Mouse (Mus musculus) stomach, postnatal 0 days (tissue): ENCODE measurements around the gene Fam207a. TPM values are rescaled to one million over a fixed set of nuclear protein-coding genes. Genes with fewer than 3 reads are reported as not detected.

Source experiments
- ATAC-seq: fragments of 200-750 bp; cut with Nextera tagmentation; 2 replicates; pipeline ENCODE4 v1.8.0; 2017; ENCODE audit not compliant: low FRiP score, low TSS enrichment
- DNase-seq: peaks from one replicate; pipeline ENCODE4 v3.0.0-alpha.2; 2016; ENCODE audit warnings: low spot score
- H3K27ac ChIP-seq: fragments of 300-500 bp; sonication (generic); replicated peaks from 2 replicates; pipeline ENCODE4 v1.5.1; 2014; ENCODE audit warnings: mild to moderate bottlenecking, control low read depth
- H3K27me3 ChIP-seq: fragments of 300-500 bp; sonication (generic); 2 replicates; pipeline ENCODE4 v1.6.1; 2014; ENCODE audit warnings: low read length; ENCODE audit not compliant: control insufficient read depth, insufficient read depth
- H3K36me3 ChIP-seq: fragments of 300-500 bp; sonication (generic); 2 replicates; pipeline ENCODE4 v1.6.1; 2014; ENCODE audit warnings: low read length, mixed read lengths; ENCODE audit not compliant: control insufficient read depth, insufficient read depth
- H3K4me1 ChIP-seq: fragments of 300-500 bp; sonication (generic); replicated peaks from 2 replicates; pipeline ENCODE4 v1.6.1; 2014; ENCODE audit warnings: antibody characterized with exemption; ENCODE audit not compliant: control insufficient read depth, insufficient read depth
- H3K4me2 ChIP-seq: fragments of 300-500 bp; sonication (generic); replicated peaks from 2 replicates; pipeline ENCODE4 v1.6.1; 2014; ENCODE audit warnings: low read depth, mild to moderate bottlenecking, control low read depth, moderate library complexity
- H3K4me3 ChIP-seq: fragments of 300-500 bp; sonication (generic); 2 replicates; pipeline ENCODE4 v1.5.1; 2014; ENCODE audit warnings: low read depth, low read length, control low read depth
- H3K9ac ChIP-seq: fragments of 300-500 bp; sonication (generic); 2 replicates; pipeline ENCODE4 v1.6.1; 2014; ENCODE audit warnings: mild to moderate bottlenecking, low read length, control low read depth, mixed read lengths
- H3K9me3 ChIP-seq: fragments of 300-500 bp; sonication (generic); 2 replicates; pipeline ENCODE4 v1.6.1; 2016; ENCODE audit warnings: low read length; ENCODE audit not compliant: control insufficient read depth
- CTCF ChIP-seq: IDR thresholded peaks from 2 replicates; pipeline ENCODE4 v1.5.1; 2016; ENCODE audit warnings: antibody characterized with exemption, low read depth, mild to moderate bottlenecking, moderate library complexity
- EP300 ChIP-seq: optimal IDR thresholded peaks from 2 replicates; pipeline ENCODE3; 2016; ENCODE audit warnings: antibody characterized with exemption
- WGBS: fragments of 180-500 bp; shearing (Covaris S2); extraction: QIAGEN DNeasy Blood & Tissue Kit; methylation state at CpG from one replicate; pipeline ENCODE4 v1.1.7; 2014; 5-methylcytosine and 5-hydroxymethylcytosine counted together
- polyA plus RNA-seq: library from polyadenylated mRNA; unstranded; fragments of >200 nt; fragmentation: Nextera tagmentation; extraction: Ambion mirVana; gene quantifications from 2 replicates; pipeline ENCODE4 v1.2.1, GENCODE M21; 2015

Fam207a gene
- polyA plus RNA-seq, 1 experiment from 2014 or later, result 25.2 TPM

GRCm38 (mm10) chr10:77447755-77448154, 67.8 kb downstream of the Fam207a start:
- Histone ChIP-seq H3K4me3 (no peak overlapping the region), H3K36me3 (no peaks in the 10 kb centered on the region), H3K9me3 (no peaks in the 10 kb centered on the region), H3K4me2 (no peak overlapping the region), H3K4me1 (0 out of 2 replicates have a peak, but pooled peaks cover 2% of the 10 kb centered on the region), H3K27me3 (no peaks in the 10 kb centered on the region), H3K9ac (no peak overlapping the region), H3K27ac (no peak overlapping the region)
- WGBS, result 9% methylated on average over 2 of the region's 2 CpGs
- TF ChIP-seq CTCF (no peak), EP300 (no peak)
- DNase-seq (no peak), ATAC-seq (no peak)

GRCm38 (mm10) chr10:77442250-77442649, 73.3 kb downstream of the Fam207a start:
- no peaks in the 10 kb centered on the region for H3K9me3 ChIP-seq
- 90% methylated on average over 4 of the region's 4 CpGs for WGBS
- TF ChIP-seq CTCF, result peak; percentile 23; the same call in 1 of the 2 replicates
- no peak for TF ChIP-seq EP300
- H3K36me3 ChIP-seq, result no peaks in the 10 kb centered on the region
- ATAC-seq, result no peak
- H3K4me1 ChIP-seq, result peaks cover 5% of the 10 kb centered on the region; the same call in 1 of the 2 replicates
- H3K9ac ChIP-seq, result no peak overlapping the region
- H3K27ac ChIP-seq, result no peak overlapping the region
- no peak overlapping the region for H3K4me3 ChIP-seq
- no peak overlapping the region for H3K4me2 ChIP-seq
- DNase-seq, result no peak
- H3K27me3 ChIP-seq, result no peaks in the 10 kb centered on the region

GRCm38 (mm10) chr10:77441812-77442211, 73.8 kb downstream of the Fam207a start:
- no peak for DNase-seq
- H3K4me2 ChIP-seq, result no peak overlapping the region
- WGBS, result 78% methylated on average over 3 of the region's 3 CpGs
- ATAC-seq, result no peak
- no peak overlapping the region for H3K27ac ChIP-seq
- H3K9me3 ChIP-seq, result no peaks in the 10 kb centered on the region
- peaks cover 5% of the 10 kb centered on the region; the same call in 1 of the 2 replicates for H3K4me1 ChIP-seq
- H3K36me3 ChIP-seq, result no peaks in the 10 kb centered on the region
- H3K9ac ChIP-seq, result no peak overlapping the region
- no peak overlapping the region for H3K4me3 ChIP-seq
- H3K27me3 ChIP-seq, result no peaks in the 10 kb centered on the region
- TF ChIP-seq EP300, result no peak
- TF ChIP-seq CTCF, result no peak

GRCm38 (mm10) chr10:77440841-77441755, 74.5 kb downstream of the Fam207a start:
- Histone ChIP-seq H3K4me3 (no peak overlapping the region), H3K4me1 (peaks cover 5% of the 10 kb centered on the region; the same call in 1 of the 2 replicates), H3K4me2 (peak overlapping the region; percentile 15; the same call in 1 of the 2 replicates), H3K27ac (peak overlapping the region; percentile 53), H3K27me3 (no peaks in the 10 kb centered on the region), H3K9me3 (no peaks in the 10 kb centered on the region), H3K36me3 (no peaks in the 10 kb centered on the region), H3K9ac (peak overlapping the region; percentile 31; the same call in 1 of the 2 replicates)
- peak; percentile 71 for ATAC-seq
- WGBS, result 32% methylated on average over 19 of the region's 19 CpGs
- TF ChIP-seq CTCF (no peak), EP300 (peak; percentile 45)
- no peak for DNase-seq

- 40% methylated on average over 6 of the region's 6 CpGs for WGBS
- Histone ChIP-seq H3K4me1 (peaks cover 5% of the 10 kb centered on the region), H3K36me3 (no peaks in the 10 kb centered on the region), H3K4me3 (no peak overlapping the region), H3K9me3 (no peaks in the 10 kb centered on the region), H3K4me2 (no peak overlapping the region), H3K27me3 (no peaks in the 10 kb centered on the region), H3K9ac (no peak overlapping the region), H3K27ac (no peak overlapping the region)
- ATAC-seq (no peak), DNase-seq (no peak)
- TF ChIP-seq EP300, result no peak
- no peak for TF ChIP-seq CTCF
These were observed 75.3 kb downstream of the Fam207a start for GRCm38 (mm10) chr10:77440286-77440685.

GRCm38 (mm10) chr10:77439026-77439425, 76.6 kb downstream of the Fam207a start:
- H3K36me3 ChIP-seq, result no peaks in the 10 kb centered on the region
- ATAC-seq (no peak), DNase-seq (no peak)
- no peaks in the 10 kb centered on the region for H3K9me3 ChIP-seq
- H3K27ac ChIP-seq, result no peak overlapping the region
- 83% methylated on average over 3 of the region's 3 CpGs for WGBS
- peaks cover 8% of the 10 kb centered on the region for H3K4me1 ChIP-seq
- no peak overlapping the region for H3K4me3 ChIP-seq
- H3K9ac ChIP-seq, result no peak overlapping the region
- TF ChIP-seq CTCF, result no peak
- TF ChIP-seq EP300, result no peak
- H3K4me2 ChIP-seq, result no peak overlapping the region
- H3K27me3 ChIP-seq, result no peaks in the 10 kb centered on the region
